Mouse (Mus musculus) heart, postnatal 4 days (tissue): ENCODE measurements at regions not wholly inside any gene's neighbourhood (a gene's known extent, or its start where the extent isn't known, plus 50 kb on each side); places are given as distances from the start of the nearest gene placed in this dataset.
A peak's percentile ranks its signal among the peaks of the same experiment; 100 is the strongest.

ENCODE experiments used
- DNase-seq: peaks from one replicate; pipeline ENCODE4 v3.0.0; 2021

- DNase-seq = no peak
Observed at GRCm38 (mm10) chr5:119739386-119739785, 68.9 kb downstream of the Tbx3 start.

GRCm38 (mm10) chr5:119741116-119741515, 70.6 kb downstream of the Tbx3 start:
- DNase-seq = peak; percentile 68

DNA sequence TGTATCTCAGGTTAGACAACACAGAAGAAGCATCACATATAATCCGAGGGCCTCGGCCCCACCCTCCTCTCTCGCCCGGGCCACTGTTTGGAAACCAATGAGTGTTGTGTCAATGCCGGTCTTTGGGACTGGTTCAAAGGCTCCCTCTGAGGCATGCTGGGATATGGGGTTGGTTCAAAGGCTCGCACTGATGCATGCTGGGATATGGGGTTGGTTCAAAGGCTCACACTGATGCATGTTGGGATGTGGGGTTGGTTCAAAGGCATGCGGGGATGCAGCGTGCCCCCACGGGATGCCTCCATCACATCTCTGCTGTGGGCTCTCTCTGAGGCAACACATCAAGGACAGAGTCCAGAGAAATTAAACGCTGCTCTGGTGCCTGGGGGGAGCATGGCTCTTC, 73.3 kb downstream of the Tbx3 start:
- no peak for DNase-seq

DNA sequence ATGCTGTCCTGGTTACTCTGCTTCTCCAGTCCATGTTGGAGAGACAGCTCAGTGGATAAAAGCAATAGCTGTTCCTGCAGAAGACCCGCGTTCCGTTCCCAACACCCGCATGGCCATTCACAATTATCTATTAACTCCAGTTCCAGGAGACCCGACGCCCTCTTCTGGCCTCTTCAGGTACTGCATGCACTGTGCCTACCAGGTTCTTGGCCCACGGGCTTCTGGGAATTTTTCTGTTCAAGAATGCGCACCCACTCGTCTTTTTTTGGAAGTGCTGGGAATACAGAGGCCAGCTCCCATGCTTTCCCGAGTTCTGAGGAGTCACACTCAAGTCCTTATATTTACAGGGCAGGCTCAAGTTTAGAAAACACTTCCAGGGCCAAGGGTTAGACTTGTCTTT, 76.6 kb downstream of the Tbx3 start:
- peak; percentile 20 for DNase-seq

- no peak for DNase-seq
Observed at GRCm38 (mm10) chr5:119748667-119749066, 78.2 kb downstream of the Tbx3 start.

GRCm38 (mm10) chr5:119749153-119749552, 78.7 kb downstream of the Tbx3 start:
- DNase-seq = no peak

DNA sequence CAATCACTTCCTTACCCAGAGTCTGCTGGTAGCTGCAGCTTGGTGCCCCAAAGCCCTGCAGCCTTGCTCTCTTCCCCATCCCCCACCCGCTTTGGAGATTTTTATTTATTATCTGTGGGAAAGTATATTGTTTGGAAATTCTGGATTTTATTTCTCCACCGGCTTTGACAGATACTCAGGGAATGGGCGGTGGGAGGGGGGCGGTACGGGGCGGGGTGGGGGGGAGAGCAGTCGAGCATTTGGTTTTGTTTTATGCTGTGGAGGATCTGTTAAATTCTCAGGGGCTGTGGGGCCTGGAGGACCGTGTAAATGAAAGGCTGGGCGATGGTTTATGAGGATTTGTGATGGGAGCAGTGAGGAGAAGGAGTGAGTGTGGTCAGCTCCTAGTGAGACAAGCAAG, 76.7 kb upstream of the Tbx5 start:
- DNase-seq = no peak

DNA sequence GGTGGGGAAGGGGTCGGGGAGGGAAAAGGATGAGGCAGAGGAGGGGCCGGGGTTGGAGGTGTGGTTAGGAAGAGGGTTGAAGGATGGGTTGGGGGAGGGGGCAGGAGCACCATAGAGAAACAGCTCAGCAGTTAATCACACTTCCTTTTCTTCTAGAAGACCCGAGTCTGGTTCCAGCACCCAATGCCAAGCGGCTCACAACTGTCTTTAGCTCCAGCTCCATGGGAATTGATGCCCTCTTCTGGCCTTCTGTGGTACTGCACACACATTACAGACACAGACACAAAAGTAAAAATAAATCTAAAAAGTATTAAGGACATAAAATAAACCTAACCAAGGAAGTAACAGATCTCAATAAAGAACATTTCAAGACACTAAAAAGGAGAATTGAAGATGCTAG, 73.6 kb upstream of the Tbx5 start:
- DNase-seq = no peak

GRCm38 (mm10) chr5:119762102-119762501, 70.4 kb upstream of the Tbx5 start:
- DNase-seq = no peak

DNA sequence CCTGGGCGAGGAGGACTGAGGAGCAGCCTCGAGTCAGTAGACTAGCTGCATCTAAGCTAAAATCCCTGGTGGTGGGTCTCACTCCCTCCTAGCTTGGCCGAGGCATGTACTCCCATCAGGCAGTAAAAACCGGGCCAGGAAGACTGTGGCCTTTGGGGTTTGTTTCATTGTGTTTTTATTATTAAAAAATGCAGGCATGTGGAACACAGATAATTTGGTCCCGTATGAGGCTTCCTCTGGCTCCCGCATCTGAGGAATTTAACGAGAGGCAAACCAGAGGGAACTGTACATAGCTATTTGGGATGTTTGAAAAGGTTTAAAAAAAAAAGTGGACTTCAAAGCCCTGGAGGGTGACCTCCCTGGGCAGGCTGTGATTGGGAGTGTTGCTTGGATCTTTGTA, 69.1 kb upstream of the Tbx5 start:
- no peak for DNase-seq

DNA sequence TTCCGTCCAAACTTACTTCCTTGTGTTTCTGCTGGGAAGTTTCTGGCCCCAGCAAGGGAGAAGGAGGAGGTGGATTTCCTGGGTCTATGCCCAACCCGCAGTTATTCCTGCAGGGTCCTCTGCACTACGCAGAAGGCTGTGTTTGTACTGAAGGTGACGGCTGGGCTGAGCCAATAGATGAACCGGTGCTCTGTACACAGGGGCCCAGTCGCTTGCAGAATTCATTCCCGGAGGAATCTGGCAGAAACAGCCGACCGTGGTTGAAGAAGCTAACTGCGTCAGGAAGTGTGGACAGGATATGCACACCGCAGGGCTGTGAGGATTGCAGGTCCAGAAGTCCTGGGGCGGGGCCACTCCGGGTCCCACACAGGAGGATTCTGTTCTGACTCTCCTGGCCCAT, 66.1 kb upstream of the Tbx5 start:
- no peak for DNase-seq

DNA sequence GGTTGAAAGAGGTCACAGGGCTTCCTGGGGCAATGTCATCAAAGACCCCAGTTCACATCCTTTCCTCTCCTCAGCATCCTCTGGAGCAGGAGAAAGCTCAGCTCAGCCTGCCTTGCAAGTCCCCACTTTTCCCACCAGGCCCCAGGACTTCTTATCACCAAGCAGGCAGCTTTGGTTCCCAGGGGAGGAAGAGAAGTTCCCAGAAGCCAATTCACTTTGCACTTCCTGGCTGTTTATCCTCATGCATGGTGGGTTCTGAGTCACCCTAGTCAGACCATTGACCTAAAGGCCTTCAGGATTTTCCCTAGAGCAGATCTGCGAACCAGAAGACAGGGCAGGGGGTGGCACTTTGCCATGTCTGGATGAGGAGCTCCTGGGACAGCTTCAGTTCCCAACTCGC, 61.5 kb upstream of the Tbx5 start:
- DNase-seq = peak; percentile 14

DNA sequence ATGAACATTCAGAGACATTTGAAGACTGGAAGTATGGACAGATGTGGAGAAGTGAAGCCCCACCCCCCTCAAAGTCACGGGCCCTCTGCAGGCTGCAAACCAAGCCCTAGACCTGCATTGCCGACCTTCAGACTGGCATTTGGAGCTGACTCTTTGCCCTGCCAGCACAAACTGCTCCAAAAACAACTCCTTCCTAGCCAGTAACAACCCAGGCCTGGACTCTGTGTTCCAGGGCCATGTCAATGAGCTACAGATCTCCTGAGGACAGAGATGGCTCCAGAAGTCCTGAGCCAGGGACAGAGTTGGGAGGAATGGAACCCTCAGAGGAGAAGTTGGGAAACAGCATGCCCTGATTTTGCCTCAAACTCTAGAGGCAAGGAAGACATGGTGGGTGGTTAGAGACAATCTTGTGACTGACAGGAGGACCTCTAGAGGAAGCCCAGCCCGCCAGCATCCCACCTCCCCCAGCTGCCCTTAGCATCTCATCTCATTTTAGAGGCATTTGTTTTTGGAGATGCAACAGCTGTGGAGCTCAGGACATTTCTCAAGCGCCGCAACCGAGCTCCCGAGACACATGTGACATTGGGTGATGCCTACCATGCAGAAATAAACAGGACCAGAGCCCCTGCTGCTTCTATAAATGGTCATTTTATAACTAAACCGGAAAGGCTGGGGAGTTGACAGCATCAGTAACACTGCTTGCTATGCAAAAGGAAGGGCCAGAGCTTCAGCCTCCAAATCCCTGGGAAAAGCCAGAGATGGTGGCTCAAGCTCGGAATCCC, 56.2 kb upstream of the Tbx5 start:
- no peak for DNase-seq

DNA sequence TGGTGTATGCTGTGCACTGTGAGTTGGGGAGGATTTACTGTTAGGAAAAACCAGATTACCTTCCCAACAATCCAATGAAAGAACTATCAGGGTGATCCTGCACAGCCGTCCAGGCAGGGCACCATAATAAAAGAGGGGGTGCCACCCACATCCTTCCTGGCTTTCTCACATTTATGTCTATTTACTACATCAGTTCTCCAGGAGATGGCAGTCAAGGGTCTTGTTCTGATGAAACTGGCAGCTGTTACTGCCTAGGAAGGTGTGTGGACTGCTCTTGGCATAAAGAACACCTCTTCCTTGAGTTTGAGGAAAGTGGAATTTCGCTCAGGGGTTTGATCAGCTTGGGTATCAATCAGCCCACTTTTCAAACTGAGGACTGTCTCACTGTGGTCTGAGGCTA, 54.6 kb upstream of the Tbx5 start:
- peak; percentile 28 for DNase-seq

GRCm38 (mm10) chr5:119781375-119781774, 51.1 kb upstream of the Tbx5 start:
- DNase-seq = no peak
